Mouse (Mus musculus) intestine, postnatal 0 days (tissue): ENCODE results near the gene Abcc2. TPM values are rescaled to one million over a fixed set of nuclear protein-coding genes. Genes with fewer than 3 reads are reported as not detected.
A peak's percentile ranks its signal among the peaks of the same experiment; 100 is the strongest.

Source experiments
- ATAC-seq: fragments of 200-750 bp; cut with Nextera tagmentation; 2 replicates; pipeline ENCODE4 v1.8.0; 2017; ENCODE audit warnings: mild to moderate bottlenecking, moderate TSS enrichment, moderate library complexity
- H3K27ac ChIP-seq: fragments of 300-500 bp; sonication (generic); 2 replicates; pipeline ENCODE4 v1.5.1; 2014; ENCODE audit warnings: mild to moderate bottlenecking, low read depth, low read length, moderate library complexity
- H3K27me3 ChIP-seq: fragments of 300-500 bp; sonication (generic); replicated peaks from 2 replicates; pipeline ENCODE4 v1.6.1; 2014; ENCODE audit warnings: low read length, mixed read lengths; ENCODE audit not compliant: control insufficient read depth, insufficient read depth
- H3K36me3 ChIP-seq: fragments of 300-500 bp; sonication (generic); 2 replicates; pipeline ENCODE4 v1.6.1; 2014; ENCODE audit warnings: mild to moderate bottlenecking, moderate library complexity; ENCODE audit not compliant: control insufficient read depth, insufficient read depth
- H3K4me1 ChIP-seq: fragments of 300-500 bp; sonication (generic); replicated peaks from 2 replicates; pipeline ENCODE4 v1.6.1; 2014; ENCODE audit warnings: antibody characterized with exemption, low read length, mixed read lengths; ENCODE audit not compliant: control insufficient read depth, insufficient read depth
- H3K4me2 ChIP-seq: fragments of 300-500 bp; sonication (generic); replicated peaks from 2 replicates; pipeline ENCODE4 v1.6.1; 2014; ENCODE audit warnings: low read depth, mild to moderate bottlenecking, moderate library complexity
- H3K4me3 ChIP-seq: fragments of 300-500 bp; sonication (generic); 2 replicates; pipeline ENCODE4 v1.5.1; 2014; ENCODE audit warnings: low read depth, low read length
- H3K9ac ChIP-seq: fragments of 300-500 bp; sonication (generic); 2 replicates; pipeline ENCODE4 v1.6.1; 2014; ENCODE audit warnings: mild to moderate bottlenecking, low read depth, low read length
- H3K9me3 ChIP-seq: fragments of 300-500 bp; sonication (generic); 2 replicates; pipeline ENCODE4 v1.6.1; 2016; ENCODE audit warnings: mixed run types; ENCODE audit not compliant: control insufficient read depth
- CTCF ChIP-seq: sonication (generic); IDR thresholded peaks from 2 replicates; pipeline ENCODE4 v1.5.1; 2016; ENCODE audit warnings: low read depth, mild to moderate bottlenecking, control low read depth, antibody characterized with exemption, moderate library complexity
- WGBS: fragments of 180-500 bp; shearing (Covaris S2); extraction: QIAGEN DNeasy Blood & Tissue Kit; methylation state at CpG from one replicate; pipeline ENCODE4 v1.1.7; 2014; 5-methylcytosine and 5-hydroxymethylcytosine counted together
- polyA plus RNA-seq: library from polyadenylated mRNA; unstranded; fragments of >200 nt; fragmentation: Nextera tagmentation; extraction: Ambion mirVana; gene quantifications from 2 replicates; pipeline ENCODE4 v1.2.1, GENCODE M21; 2015

The Abcc2 gene
- polyA plus RNA-seq, 1 experiment from 2014 or later = 90.5 TPM

GRCm38 (mm10) chr19:43801427-43802051 lies 19.5 kb downstream of the Abcc2 start:
- Histone ChIP-seq H3K27me3 (no peaks in the 10 kb centered on the region), H3K27ac (no peak overlapping the region), H3K4me3 (no peak overlapping the region), H3K4me2 (no peak overlapping the region), H3K4me1 (no peaks in the 10 kb centered on the region), H3K9me3 (no peaks in the 10 kb centered on the region), H3K9ac (no peak overlapping the region), H3K36me3 (peaks cover 43% of the 10 kb centered on the region; the same call in 1 of the 2 replicates)
- no peak for ATAC-seq
- no peak for TF ChIP-seq CTCF
- 75% methylated on average over 9 of the region's 9 CpGs for WGBS

GRCm38 (mm10) chr19:43803866-43804265 lies 21.9 kb downstream of the Abcc2 start:
- Histone ChIP-seq H3K4me1 (no peaks in the 10 kb centered on the region), H3K4me2 (no peak overlapping the region), H3K36me3 (peaks cover 43% of the 10 kb centered on the region), H3K9ac (no peak overlapping the region), H3K4me3 (no peak overlapping the region), H3K27me3 (no peaks in the 10 kb centered on the region), H3K9me3 (no peaks in the 10 kb centered on the region), H3K27ac (no peak overlapping the region)
- 86% methylated on average over 10 of the region's 10 CpGs for WGBS
- TF ChIP-seq CTCF = no peak
- ATAC-seq = no peak

DNA sequence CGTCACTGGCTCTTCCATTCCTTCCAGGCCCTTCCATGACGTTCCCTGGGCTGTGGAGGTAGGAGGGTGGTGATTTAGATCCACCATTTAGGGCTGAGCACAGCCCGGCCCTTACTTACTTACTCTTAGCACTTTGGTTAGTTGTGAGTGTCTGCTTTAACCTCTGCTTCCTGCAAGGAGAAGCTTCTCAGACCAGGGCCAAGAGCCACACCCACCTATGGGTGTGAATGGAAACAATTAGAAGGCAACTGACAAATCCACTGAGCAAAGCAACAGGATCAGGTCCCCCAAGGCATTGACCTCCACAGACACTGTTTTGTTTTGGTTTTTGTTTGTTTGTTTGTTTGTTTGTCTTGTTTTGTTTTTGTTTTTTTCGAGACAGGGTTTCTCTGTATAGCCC lies 27.3 kb downstream of the Abcc2 start:
- Histone ChIP-seq H3K27ac (no peak overlapping the region), H3K9me3 (no peaks in the 10 kb centered on the region), H3K27me3 (no peaks in the 10 kb centered on the region), H3K9ac (no peak overlapping the region), H3K4me2 (no peak overlapping the region), H3K4me1 (peaks cover 10% of the 10 kb centered on the region; the same call in 1 of the 2 replicates), H3K4me3 (no peak overlapping the region), H3K36me3 (peaks cover 19% of the 10 kb centered on the region)
- ATAC-seq = no peak
- 71% methylated on average over 4 of the region's 4 CpGs for WGBS
- TF ChIP-seq CTCF = no peak

DNA sequence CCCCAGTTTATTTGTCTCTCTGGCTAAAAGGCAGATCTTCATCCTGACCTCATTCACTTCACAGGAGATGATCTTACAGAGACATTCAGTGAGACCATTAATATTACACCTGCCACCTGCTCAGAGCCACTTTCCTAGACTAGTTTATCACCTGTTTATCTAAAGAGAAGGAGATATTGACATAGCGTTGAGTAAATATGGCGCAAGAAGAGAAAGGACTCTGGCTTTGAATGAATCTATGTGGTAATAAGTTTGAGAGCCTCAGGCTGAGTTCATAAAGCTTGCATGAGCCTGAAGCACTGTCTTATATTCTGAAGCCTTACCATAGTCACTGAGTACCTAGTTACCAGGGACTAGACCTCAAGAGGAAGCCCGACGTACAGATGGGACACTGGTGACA lies 29.4 kb downstream of the Abcc2 start:
- H3K9me3 ChIP-seq = no peaks in the 10 kb centered on the region
- no peak overlapping the region for H3K27ac ChIP-seq
- ATAC-seq = peak; percentile 39
- WGBS = 51% methylated on average over 4 of the region's 4 CpGs
- H3K27me3 ChIP-seq = no peaks in the 10 kb centered on the region
- H3K36me3 ChIP-seq = peaks cover 19% of the 10 kb centered on the region
- H3K4me3 ChIP-seq = no peak overlapping the region
- TF ChIP-seq CTCF = no peak
- H3K4me1 ChIP-seq = peaks cover 10% of the 10 kb centered on the region; the same call in 1 of the 2 replicates
- H3K9ac ChIP-seq = no peak overlapping the region
- no peak overlapping the region for H3K4me2 ChIP-seq

DNA sequence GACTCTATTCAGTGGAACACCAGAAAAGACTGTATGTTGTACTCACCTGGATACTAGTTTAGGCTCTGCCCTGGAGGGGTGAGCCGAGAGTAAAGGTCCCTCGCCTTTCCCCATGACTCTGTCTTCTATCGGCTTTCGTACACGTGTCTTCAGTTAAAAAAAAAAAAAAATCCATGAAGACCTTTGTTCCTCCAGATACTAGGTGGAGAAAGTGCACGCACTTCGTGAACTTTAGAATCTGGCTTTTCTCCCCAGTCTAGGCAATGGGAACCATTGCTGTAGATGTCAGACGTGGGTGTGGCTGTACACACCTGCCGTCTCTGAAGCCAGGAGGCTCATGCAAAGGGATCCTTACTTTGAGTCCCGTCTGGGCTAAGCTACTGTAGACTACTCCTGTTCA lies 31.3 kb downstream of the Abcc2 start:
- 43% methylated on average over 10 of the region's 10 CpGs for WGBS
- TF ChIP-seq CTCF = no peak
- Histone ChIP-seq H3K27me3 (no peaks in the 10 kb centered on the region), H3K36me3 (peaks cover 13% of the 10 kb centered on the region; the same call in 1 of the 2 replicates), H3K4me3 (no peak overlapping the region), H3K4me2 (no peak overlapping the region), H3K27ac (peak overlapping the region; percentile 65; the same call in 1 of the 2 replicates), H3K4me1 (peaks cover 13% of the 10 kb centered on the region; the same call in 1 of the 2 replicates), H3K9me3 (no peaks in the 10 kb centered on the region), H3K9ac (no peak overlapping the region)
- peak; percentile 91 for ATAC-seq

GRCm38 (mm10) chr19:43815661-43816414 lies 33.8 kb downstream of the Abcc2 start:
- peaks cover 10% of the 10 kb centered on the region; the same call in 1 of the 2 replicates for H3K4me1 ChIP-seq
- ATAC-seq = no peak
- H3K27ac ChIP-seq = no peak overlapping the region
- H3K9ac ChIP-seq = no peak overlapping the region
- H3K9me3 ChIP-seq = no peaks in the 10 kb centered on the region
- TF ChIP-seq CTCF = no peak
- H3K4me3 ChIP-seq = no peak overlapping the region
- H3K36me3 ChIP-seq = peaks cover 21% of the 10 kb centered on the region; the same call in 1 of the 2 replicates
- 52% methylated on average over 14 of the region's 14 CpGs for WGBS
- H3K27me3 ChIP-seq = no peaks in the 10 kb centered on the region
- H3K4me2 ChIP-seq = peak overlapping the region; percentile 33; the same call in 1 of the 2 replicates
